Mouse (Mus musculus) spleen, embryonic (tissue): ENCODE measurements around the gene Pum1.
"Not testable (repeated sequence)": the region's sequence is repeated elsewhere in the genome, so short reads cannot be mapped to it uniquely, and the experiment has no call there.

ENCODE experiments used
- CTCF ChIA-PET: fragments of 350-600 bp; sonication (Branson Sonifier 250); formaldehyde crosslinking; loops from one replicate; lab custom pipeline; 2022; lab: Charles Lee

Pum1 gene

DNA sequence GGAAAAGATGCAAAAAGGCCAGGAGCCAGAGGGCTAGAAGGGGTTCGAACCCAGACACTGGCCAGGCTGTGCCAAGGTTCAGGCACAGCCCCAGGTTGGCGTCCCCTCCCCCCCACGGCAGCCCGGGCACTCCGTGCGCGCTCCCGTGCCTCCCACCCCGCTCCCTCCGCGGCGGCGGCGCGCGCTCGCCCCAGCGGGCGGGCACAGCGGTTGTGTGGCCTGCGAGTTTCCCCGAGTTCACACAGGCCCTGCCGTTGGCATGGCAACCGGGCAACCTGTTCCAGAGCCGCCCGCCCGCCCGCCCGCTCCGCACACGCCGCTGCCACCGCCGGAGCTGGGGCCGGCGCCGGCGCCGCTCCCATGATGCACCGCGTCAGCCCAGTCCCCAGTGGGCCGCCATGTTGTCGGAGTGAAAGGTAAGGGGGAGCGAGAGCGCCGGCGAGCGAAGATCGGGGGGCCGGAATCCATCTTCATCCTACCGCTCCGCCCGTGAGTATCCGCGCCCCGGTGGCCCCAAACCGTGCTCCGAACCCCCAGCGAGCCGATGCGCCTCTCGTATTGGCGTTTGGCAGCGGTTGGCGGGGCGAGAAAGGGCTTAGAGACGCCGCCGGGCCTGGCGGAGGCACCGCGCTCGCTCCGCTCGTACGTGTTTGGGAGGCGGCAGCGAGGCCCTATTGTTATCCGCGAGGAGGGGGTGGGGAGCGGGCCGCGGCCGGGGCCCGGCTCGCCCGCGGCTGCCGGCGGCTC, at the start of gene Pum1:
Pum1 (plus strand) TSS at position 343 of the 747 bp plus-strand sequence.
- CTCF ChIA-PET = interaction anchor here (0.7 kb wide), 1 partner anchor 262 kb away, joined by 10 read pairs; no protein-coding TSS in a partner anchor

DNA sequence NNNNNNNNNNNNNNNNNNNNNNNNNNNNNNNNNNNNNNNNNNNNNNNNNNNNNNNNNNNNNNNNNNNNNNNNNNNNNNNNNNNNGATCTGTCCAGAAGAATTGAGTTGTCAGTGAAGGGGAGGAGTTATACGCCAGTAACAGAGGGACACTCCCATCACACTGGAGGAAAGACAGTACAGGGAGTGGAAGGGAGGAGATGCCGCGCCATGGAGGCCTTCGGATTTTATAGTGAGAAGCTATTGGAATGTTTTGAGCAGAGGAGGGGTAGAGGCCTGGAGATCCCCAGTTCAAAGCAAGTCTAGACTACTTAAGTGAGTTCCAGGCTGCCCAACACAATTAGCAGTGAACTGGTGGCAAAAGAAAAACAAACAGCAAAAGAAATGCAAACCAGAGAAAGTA, 33.7 kb upstream of the Pum1 start:
- CTCF ChIA-PET = interaction anchor here (0.7 kb wide), 1 partner anchor 1837 kb away, joined by 12 read pairs; no protein-coding TSS in a partner anchor

DNA sequence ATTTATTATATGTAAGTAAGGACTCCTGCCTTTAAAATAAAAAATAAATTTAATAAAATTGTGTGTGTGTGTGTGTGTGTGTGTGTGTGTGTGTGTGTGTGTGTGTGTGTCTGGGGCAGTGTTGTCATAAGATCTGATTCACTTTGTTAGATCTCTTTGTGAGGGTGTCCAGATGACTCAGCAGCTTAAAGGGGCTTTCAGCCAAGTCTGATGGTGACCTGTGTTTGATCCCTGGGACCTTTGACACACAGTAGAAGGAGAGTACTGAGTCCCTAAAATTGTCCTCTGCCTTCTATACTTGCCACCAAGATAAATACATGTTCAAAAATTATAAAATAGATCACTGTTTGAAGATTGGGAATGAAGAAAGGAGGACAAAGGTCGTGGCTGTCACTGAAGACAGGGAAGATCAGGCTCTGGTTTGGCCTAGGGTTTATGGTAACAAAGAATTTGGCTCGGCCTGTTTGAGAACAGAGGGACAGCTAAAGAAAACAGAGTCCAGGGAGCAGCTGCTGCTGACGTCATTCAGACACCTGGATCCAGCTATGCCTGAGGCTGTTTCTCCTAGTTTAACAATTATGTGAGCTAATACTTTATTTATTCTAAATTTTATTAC, 32.8 kb upstream of the Pum1 start:
- CTCF ChIA-PET = no interaction called here

DNA sequence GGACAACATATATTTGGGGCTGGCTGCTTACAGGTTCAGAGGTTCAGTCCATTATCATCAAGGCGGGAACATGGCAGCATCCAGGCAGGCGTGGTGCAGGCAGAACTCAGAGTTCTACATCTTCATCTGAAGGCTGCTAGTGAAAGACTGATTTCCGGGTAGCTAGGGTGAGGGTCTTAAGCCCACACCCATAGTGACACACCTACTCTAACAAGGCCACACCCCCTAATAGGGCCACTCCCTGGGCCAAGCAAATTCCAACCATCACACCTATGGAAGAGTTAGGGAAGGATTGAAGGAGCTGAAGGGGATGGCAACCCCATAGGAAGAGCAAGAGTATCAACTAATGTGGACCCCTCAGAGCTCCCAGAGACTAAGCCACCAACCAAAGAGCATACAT, 28.0 kb upstream of the Pum1 start:
- CTCF ChIA-PET = not testable (repeated sequence)

DNA sequence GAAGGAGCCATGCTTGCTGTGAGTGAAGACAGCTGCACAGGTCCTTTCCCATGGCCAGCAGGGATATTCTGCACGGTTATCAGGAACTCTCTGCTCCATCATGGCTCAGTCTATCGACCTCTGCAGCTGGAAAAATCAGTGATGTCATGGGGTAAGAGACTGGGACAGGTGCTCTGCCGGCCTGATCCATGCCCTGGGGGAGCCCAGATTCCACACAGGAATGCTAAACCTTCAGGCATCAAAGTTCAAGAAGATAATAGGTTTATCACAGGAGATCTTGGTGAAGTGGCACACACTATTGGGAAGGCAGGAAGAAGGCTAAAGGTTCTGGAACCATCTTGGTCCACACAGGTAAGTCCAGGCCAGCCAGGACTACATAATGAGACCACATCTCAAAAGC, 26.4 kb upstream of the Pum1 start:
- CTCF ChIA-PET = interaction anchor here (0.6 kb wide), 1 partner anchor 412 kb away, joined by 11 read pairs; no protein-coding TSS in a partner anchor

DNA sequence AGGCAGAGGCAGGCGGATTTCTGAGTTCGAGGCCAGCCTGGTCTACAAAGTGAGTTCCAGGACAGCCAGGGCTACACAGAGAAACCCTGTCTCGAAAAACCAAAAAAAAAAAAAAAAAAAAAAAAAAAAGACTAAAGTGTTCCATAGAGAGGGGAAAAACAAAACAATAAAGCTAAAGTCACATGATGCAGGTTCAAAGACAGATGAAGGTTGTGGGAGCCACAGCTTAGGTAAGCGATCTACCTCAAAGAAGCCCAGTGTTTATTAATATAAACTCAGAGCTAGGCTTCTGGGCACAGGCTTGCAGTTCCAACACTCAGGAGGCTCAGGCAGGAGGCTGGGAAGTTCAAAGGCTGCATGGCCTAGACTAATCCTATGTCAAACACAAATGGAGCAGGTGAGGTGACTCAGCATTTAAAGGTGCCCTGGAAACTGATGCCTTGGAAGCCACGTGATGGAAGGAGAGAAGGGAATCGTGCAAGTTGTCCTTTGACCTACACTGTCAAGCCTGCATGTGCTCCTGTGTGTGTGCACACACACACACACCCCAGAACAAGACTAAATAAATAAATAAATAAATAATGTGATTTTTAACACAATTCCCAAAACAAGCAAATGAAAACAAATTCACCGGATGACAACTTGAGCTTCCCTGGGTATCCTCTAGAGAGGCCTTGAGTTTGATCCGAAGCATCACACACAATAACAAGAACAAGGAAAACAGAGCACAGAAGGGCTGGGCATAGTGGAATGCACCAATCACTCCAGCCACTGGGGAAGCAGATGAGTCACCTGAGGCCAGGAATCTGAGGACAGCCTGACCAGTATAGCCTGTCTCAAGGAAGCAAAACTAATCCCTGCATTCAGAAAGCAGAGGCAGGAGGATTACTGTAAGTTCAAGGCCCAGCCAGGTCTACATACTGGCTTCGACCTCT, 25.4 kb upstream of the Pum1 start:
- CTCF ChIA-PET = interaction anchor here (0.6 kb wide), 1 partner anchor 413 kb away, joined by 11 read pairs; no protein-coding TSS in a partner anchor

DNA sequence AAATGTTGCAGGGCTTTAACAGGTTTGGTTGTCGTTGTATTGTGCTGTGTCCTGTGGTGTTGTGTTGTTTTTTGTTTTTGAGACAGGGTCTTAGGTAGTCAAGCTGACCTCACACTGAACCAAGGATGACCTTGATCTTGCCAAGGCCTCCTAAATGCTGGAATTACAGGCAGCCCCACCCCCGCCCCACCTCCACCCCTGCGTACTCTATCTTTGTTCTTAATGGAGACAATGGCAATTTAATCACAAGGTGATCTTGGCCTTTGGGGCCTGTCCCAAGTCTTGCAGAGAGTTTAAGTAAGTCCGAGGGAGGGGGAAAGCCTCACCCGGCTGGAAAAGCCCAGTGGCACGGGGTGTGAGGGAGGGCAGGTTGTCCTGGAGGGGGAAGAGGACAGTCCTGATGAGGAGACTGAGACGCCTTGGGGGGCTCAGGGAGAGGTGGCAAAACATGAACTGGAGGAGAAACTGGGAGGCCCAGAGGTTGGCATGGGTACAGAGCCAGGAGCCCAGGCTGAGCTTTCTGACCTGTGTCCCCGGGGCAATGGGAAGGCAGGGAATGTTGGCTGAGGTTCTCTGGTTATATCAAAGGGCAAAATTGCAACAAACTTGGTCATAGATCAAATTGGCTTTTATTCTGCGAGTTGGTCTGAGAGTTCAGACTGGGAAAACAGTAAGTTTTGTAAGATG, 22.9 kb upstream of the Pum1 start:
- CTCF ChIA-PET = interaction anchor here (0.8 kb wide), 1 partner anchor 28 kb away, joined by 3 read pairs; no protein-coding TSS in a partner anchor

DNA sequence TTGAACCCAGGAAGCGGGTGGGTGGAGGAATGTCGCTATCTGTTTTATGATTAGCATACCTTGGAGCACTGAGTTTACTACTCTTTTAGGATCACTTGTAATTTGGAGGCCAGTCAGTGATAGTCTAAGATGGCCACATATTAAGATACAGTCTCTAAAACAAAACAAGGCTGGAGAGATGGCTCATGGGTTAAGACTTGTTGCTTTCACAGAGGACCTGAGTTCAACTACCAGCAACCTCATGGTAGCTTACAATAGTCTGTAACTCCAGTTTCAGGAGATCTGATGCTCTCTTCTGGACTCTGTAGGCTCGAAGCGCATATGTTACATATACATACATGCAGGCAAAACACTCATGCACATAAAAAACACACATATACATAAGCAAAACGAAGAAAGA, 20.7 kb upstream of the Pum1 start:
- CTCF ChIA-PET = interaction anchor here (0.7 kb wide), 1 partner anchor 303 kb away, joined by 7 read pairs; no protein-coding TSS in a partner anchor

DNA sequence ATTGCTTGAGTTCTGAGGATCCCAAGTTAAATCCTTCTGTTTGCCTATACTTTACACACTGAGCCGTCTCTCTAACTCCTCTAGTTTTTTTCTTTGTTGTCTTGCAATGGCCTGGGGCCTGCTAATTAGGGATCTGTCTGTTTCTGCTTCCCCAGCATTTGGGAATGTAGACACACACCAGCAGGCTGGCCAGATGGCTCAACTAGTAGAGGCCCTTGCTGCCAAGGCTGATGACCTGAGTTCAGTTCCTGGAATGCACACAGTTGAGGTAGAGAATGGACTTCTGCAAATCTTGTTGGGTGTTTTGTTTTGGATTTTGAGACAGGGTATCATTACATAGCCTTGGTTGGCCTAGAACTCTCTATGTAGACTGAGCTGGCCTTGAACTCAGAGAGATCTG, 17.7 kb upstream of the Pum1 start:
- CTCF ChIA-PET = no interaction called here

DNA sequence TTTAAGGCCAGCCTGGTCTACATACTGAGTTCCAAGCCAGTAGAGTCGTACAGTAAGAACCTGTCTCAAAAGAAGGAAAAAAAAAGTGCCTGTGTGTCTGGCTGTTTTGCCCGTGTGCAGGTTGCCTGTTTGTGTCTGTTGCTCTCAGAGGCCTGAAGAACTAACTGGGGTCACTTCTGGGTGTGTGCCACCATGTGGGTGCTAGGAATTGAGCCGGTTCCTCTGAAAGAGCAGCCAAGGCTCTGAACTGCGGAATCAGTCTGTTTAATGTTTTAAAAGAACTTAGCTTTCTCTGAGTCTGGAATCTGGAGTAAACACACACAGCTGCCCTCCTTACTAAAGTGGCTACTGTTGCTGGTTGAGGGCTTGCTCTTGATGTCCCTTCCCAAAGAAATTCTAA, 11.8 kb upstream of the Pum1 start:
- CTCF ChIA-PET = no interaction called here

DNA sequence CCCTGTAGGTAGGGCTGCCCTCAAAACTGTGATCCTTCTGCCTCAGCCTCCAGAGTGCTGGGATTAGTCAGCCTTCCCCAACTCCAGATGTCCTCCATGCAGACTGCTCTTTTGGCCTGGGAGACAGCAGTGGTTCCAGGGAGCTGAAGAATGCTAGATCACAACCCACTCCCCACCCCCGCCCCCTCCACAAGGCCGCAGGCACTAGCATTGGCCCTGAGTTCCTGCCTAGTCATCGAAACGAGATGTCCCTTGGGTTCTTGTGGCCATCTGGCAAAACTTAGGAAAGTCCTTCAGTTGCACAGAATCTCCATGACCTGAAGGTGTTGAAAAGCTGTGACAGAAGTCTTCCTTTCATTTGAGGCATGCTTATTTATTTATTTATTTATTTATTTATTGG, 10.6 kb upstream of the Pum1 start:
- CTCF ChIA-PET = no interaction called here

DNA sequence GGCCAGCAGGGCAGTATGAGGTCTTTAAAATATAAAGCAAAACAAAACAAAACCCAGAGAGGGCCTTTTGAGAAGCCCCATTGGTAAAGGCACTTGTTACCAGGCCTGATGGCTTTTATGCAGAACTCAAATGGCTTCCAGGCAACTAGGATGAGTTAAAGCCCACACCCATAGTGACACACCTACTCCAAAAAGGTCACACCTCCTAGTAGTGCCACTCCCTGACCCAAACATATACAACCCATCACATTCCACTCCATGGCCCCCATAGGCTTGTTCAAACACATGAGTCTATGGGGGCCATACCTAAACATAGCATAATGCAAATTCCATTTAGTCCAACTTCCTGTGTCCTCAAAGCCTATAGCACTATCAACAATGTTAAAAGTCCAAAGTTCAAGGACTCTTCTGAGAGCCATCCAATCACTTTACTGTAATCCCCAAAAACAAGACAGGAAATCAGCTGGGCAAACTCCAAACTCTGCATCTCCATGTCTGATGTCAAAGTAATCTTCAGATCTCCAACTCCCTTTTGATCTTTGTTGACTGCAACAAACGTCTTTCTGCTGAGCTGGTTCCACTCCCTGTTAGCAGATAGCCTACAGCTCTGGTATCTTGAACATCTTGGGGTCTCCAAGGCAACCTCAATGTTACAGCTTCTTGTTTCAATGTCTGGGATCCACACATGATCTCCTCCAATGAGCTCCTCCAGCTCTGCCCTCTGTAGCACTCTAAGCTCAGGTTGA, 5.1 kb upstream of the Pum1 start:
- CTCF ChIA-PET = no interaction called here

DNA sequence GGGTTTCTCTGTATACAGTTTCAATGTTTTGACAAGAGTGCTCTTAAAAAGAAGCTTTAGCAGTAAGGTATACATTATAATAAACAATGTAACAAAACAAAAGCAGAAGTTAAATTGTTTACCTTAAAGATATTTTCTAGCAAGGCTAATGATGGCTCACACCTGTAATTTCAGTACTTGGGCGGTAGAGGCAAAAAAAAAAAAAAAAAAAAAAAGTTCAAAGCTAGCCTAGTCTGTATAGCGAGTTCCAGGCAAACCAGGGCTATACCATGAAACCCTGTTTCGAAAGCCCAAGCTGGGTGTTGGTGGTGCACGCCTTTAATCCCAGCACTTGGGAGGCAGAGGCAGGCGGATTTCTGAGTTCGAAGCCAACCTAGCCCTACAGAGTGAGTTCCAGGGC, 3.7 kb upstream of the Pum1 start:
- CTCF ChIA-PET = interaction anchor here (0.6 kb wide), 1 partner anchor 1487 kb away, joined by 4 read pairs; no protein-coding TSS in a partner anchor

DNA sequence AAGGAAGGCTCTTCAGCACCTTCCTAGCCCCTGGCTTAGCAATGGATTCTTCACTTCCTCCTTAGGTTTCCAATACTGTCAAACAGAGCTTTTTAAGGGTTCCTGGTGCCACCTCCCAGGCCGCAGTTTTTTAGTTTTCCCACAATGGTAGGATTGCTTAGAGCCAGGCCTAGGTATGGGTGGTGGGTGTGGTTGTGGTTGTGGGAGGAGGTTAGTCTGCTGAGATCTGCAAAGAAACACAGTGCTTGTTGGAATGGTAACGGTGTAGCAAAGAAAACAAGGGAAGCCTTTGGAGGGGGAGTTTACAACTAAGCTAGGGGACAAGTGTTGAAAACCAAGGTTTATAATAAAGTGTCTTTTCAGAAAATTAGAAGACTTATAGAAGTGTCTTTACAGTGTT, 3.0 kb upstream of the Pum1 start:
- CTCF ChIA-PET = interaction anchor here (0.6 kb wide), 1 partner anchor 1488 kb away, joined by 4 read pairs; no protein-coding TSS in a partner anchor

DNA sequence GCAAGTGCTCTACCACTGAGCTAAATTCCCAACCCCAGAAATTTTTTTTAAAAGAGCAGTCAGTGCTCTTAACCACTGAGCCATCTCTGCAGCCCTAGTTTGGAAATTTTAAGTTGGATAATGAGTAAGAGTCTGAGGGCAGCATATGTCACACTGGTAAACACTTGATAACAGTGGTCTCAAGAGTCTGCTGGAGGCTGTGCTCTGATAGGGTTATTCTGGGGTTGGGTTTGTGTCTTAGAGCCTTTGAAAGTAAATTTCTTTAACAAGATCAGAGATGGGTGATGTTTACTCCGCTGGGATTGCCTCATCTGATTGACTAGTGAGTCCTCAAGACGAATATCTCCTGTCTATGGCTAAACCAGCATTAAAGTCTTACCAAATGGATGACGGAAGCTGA, 2.0 kb upstream of the Pum1 start:
- CTCF ChIA-PET = no interaction called here

DNA sequence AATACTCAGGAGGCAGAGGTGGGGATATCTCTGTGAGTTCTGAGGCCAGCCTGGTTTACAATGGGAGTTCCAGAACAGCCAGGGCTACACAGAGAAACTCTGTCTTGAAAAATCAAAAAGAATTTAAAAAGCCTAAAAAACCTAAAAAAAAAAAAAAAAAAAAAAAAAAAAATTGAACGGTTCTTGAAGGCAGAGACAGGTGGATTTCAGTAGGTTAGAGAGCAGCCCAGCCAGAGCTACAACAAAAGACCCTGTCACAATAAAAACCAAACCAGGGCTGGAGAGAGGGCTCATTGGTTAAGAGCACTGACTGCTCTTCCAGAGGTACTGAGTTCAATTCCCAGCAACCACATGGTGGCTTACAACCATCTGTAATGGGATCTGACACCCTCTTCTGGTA, 816 bp upstream of the Pum1 start:
- CTCF ChIA-PET = interaction anchor here (0.7 kb wide), 1 partner anchor 263 kb away, joined by 10 read pairs; no protein-coding TSS in a partner anchor

DNA sequence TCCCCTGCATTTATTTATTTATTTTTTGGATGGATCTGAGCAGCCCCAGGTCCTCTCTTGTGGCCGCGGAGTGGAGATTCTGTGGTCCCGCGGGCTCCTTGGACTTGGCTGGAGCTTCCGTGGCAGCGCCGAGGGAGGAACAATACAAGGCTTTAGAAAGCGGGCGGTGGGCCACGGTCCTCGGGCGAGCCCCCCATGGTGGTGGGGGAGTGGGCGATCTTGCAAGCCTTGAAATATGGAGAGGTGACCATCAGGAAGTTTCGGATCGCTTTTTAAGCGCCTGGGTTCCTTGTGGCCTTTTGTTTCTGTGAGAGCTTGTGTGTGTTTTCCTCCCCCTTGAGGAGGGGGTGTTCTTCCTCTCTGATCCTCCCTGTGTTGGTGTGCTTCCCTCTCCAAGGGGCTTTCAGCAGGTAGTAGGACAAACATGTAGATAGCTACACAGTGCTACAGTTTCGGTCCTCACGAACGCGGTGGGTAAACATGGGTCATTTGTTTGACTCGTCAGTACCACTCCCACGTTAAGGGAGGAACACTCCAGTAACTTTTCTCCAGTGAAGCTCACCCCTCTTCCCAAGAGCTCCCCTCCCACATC, 785 bp downstream of the Pum1 start:
- CTCF ChIA-PET = no interaction called here

DNA sequence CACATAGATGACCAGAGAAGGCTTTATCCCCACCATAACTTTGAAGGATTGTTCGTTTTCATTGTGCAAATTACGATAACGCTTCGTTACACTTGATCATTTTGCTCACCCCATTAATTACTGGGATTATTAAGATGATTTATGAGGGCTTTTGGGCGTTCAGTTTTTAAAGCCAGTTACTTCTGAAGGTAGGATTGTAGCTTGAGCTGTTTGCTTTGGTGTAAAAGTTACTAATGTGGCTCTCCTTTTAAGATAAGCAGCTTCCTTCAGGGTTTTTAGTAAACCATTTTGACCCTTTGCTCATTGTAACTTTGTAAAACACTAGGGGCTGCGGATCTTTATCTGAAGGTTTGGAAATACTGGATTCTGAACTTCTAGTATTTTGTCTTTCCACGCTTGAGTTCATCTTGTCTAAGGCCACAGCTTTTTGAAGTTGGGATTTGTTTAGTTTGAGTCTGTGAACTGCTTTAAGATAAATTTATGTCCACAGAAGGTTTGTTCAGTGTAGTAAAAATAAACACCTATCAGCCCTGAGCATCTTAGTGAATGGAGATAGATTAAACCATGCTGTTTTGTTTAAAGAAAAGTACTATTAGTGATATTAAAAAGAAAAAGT, 1.4 kb downstream of the Pum1 start:
- CTCF ChIA-PET = no interaction called here

DNA sequence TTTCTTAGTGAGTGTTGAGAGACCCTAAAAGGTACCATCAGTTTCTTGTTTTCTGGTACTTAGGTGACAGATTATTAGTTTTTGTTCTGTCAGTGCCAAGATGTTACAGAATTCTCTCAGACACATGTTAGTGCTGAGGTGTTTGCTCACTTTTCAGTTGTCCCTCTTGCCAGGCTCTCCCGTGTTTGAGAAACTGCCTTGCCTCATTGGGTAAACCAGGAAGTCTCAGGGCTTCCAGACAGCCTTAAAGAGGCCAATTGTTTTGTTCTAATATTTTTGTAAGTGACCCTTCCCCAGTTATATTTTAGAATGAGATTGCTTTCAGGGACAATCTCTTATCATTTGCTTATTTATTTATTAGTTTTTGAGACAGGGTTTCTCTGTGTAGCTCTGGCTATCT, 2.1 kb downstream of the Pum1 start:
- CTCF ChIA-PET = interaction anchor here (0.6 kb wide), 1 partner anchor 57 kb away, joined by 3 read pairs; no protein-coding TSS in a partner anchor
